Mouse (Mus musculus) T-cell, adult 2 months (primary cell): Measurements from ENCODE around the gene Dnase2b.

ENCODE experiments used
- DNase-seq: peaks from one replicate; pipeline ENCODE4 v3.0.0; 2022; ENCODE audit warnings: low spot score

Dnase2b gene

DNA sequence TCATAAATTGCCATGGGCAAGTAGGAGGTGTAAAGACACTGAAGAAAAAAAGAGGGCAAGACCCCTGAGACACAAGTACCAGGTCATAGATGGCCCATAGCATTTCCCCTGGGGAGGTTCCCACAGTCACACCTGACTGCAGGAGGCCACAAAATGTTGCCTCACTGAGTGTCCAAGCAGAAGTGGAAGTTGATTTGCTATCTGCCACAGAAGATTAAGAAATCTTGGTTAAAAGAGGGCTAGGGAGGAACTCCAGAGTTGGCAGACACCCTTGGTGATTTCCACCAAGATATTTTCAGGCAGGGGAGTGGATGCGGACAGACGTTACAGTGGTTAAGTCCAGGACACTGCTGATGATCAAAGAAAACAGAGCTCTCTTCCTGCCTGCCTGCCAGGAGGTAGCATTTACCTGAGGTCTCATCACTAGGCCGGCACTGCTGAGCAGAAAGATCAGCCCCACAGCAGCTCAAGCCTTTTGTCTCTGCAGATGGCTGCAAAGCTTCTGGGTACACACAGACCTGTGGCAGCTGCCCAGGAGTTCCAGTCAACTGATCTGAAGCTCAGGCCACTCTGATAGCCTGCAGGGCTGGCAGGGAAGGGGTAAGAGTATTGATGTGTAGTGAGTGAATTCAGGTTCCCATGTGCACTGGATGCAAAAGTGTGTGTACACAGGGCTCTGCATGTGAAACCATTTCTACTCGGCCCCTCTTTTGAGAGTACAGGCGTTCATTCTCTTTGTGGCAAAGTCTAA, 1.3 kb upstream of the Dnase2b start:
- no peak for DNase-seq

DNA sequence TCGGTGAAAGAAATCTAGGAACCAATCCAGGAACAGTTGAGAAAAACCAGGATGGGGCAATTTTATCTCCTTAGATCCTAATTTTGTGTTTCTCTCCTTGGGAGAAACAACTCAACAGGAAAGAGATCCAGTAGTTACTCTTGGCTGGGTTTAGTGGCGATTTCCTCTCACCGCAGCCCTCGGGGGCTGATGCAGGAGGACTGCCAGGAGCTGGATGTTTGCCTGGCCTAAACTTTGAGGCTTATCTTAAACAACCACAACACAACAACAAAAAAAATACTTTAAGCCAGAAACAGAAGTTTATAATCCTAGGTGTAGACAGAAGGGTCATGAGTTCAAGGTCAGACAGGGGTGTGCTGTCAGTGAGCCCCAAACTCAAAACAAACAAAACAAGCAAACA, 3.6 kb downstream of the Dnase2b start:
- no peak for DNase-seq

DNA sequence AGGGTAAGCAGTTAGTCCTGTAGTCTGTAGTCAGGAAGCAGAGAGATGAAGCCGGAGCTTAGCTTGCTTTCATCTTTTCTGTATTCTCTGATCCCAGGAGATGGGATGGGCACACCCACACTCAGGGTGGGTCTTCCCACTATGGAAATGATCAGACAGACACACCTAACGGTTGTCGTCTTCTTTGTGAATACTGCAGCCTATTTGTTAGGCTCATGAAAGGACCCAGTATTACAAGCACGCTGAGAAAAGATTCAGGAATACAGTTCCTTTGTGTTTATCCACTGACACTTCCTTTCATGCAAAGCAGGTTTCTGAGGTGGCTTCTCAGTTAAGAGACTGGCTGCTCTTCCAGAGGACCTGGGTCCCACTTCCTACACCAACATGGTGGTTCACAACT, 4.1 kb downstream of the Dnase2b start:
- DNase-seq, result no peak

DNA sequence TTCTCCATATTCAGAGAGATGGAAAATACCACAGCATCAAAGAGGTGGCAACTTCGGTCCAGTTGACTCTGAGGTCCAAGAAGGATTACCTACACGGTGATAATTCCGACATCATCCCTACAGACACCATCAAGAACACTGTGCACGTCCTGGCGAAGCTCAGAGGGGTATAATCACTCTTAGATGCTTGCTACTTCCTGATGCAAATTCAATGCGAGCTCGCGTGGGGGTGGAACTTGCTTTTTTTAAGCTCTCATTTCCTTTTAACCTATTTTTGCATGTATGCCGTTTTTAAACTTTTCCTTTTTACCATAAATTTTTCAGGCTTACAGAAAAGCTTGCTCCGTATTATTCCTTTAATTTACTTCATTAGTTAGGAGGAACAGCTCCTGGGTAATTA, 5.1 kb downstream of the Dnase2b start:
- DNase-seq, result no peak

GRCm38 (mm10) chr3:146607368-146607767, 8.0 kb downstream of the Dnase2b start:
- DNase-seq, result no peak

GRCm38 (mm10) chr3:146604647-146605046, 10.7 kb downstream of the Dnase2b start:
- no peak for DNase-seq

- DNase-seq, result no peak
These were observed 12.9 kb downstream of the Dnase2b start for GRCm38 (mm10) chr3:146602531-146602930.

DNA sequence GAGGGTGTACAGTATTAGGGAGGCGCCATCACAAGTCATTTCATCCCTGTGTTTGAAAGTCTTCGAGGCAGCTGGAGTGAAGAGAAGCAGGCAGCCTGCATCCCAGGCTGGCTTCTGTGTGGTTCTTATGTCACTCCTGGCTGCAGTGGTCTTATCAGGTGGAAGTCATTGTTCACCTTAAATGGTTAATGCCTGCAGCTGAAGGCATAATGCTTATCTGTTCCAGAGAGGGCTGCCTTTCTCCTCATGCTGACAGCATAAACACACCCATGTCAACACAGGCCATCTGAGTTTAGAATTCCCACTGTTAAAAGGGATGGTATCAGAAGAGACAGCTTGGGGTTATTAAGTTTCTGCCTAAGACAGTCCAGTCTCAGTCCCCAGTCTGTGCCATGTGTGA, 14.2 kb downstream of the Dnase2b start:
- no peak for DNase-seq

DNA sequence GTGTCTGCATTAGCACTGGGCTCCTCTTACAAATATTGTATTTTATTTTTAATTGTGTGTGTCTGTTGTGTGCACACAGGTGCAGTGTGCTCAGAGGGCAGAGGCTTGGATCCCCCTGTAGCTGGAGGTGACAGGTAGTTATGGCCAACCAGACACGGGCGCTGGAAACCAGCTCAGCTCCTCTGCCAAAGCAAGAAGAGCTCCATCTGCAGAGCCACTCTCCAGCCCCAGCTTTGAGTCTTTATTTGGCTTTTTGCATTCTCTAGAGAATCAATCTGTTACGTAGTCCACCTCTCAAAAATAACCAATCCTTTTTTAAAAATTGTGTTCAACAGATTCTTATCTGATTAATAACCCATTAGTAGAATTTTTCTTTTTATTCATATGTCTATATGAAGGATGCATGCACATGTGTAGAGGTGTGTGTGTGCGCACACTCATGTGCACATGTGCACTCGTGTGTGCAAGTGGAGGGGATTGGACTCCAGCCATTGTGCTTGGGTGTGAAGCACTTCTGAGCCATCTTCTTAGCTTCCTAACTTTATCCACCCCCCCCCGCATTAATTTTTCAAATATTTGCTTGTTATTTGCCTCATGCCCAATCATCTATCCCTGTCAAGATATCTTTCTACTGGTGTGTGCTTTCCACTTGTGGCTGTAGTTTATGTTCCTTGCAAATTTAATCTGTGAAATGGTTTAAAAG, 16.0 kb downstream of the Dnase2b start:
- no peak for DNase-seq

GRCm38 (mm10) chr3:146598411-146598810, 17.0 kb downstream of the Dnase2b start:
- DNase-seq, result no peak

DNA sequence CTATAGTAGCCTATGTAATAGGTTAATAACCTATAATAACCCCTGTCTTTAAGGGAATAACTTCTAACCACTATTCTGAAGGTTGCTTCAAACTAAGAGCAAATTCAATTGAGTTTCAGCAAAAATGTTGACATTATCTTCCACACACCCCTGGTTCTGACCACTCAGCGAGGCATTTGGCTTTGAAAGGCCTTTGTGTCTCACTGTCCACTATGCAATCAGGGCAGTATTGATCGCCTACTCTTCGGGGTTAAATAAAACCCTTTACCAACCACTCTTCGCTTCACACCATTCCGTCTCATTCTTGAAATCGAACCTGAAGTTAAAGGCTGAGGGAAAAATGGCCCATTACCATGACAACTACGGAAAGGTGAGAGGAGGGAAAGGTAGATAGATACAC, 18.5 kb downstream of the Dnase2b start:
- no peak for DNase-seq

DNA sequence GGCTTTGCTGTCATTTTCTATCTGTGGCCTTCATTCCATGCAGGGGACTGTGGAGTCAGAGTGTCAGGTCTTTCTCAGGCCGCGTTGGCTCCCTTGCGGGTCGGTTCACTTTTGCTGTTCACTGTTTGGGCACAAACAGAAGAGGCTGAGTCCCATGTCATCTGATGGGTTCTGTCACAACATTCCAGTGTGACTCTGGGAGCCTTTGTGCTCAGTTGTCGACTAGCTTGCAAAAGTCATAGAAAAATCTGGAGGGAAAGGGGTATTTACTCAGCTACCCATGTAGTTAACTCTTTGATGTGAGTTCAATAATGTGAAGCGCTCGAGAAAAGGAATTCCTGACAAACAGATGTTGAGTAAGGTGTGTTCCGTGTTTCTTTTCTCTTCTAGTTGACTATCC, 19.0 kb downstream of the Dnase2b start:
- DNase-seq, result no peak

- DNase-seq, result no peak
These were observed 20.0 kb downstream of the Dnase2b start for GRCm38 (mm10) chr3:146595440-146595839.

GRCm38 (mm10) chr3:146591601-146592000, 23.8 kb downstream of the Dnase2b start:
- DNase-seq, result no peak

GRCm38 (mm10) chr3:146591159-146591558, 24.2 kb downstream of the Dnase2b start:
- DNase-seq, result no peak

DNA sequence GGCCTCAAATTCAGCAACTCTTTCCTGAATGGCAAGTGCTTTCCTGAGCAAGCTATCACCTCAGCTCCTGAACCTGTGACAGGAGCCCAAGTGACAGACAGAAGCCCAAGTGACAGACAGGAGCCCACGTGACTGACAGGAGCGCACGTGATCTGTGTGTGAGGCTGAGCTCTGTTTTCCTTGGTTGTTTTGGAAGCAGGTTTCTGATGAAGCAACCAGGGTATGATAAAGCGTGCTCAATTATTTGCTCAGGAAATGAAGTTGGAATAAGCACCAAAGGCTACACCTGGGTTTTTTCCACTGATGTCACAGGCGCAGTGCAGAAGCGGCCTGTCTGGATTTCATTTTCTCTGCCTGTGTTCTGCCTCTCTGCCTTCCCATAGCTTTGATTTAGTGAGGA, 25.9 kb downstream of the Dnase2b start:
- no peak for DNase-seq

DNA sequence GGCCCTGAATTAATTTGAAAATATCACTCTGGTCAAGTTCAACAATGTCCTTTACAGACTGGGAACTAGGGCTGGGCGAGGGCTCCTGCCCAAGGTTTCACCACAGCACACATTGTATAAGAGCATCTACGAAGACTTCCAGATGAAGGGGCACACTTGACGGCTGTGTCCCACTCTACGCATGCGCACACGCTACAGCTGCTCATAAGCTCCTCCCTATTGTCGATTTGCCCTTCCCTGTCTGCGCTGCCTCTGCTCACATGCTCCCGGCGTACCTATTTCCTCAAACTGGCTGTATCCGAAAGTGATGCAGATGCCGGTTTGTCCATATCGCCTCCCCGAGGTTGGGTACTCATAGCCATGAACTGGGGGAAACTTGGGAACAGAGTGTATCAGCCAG, 28.8 kb downstream of the Dnase2b start:
- DNase-seq, result no peak

DNA sequence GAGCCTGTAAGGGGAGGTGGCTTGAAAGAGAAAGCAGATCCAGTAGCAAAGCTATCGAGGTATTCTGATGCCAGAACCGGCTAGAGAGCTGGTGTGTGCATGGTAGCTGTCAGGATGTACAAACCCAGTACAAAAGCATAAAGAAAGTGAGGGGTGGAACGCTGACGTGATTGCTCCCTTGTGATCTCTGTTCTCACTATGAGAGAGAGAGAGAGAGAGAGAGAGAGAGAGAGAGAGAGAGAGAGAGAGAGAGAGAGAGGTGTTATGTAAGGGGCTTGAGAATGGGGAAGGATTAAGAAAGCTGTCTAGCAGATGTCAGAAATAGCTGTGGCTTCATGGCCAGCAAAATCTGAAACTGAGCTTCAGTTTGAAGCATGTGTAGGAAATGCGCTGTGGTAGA, 31.5 kb downstream of the Dnase2b start:
- DNase-seq, result peak; percentile 14

GRCm38 (mm10) chr3:146583478-146583877, 31.9 kb downstream of the Dnase2b start:
- DNase-seq, result no peak

GRCm38 (mm10) chr3:146580039-146580729, 35.2 kb downstream of the Dnase2b start:
- no peak for DNase-seq

DNA sequence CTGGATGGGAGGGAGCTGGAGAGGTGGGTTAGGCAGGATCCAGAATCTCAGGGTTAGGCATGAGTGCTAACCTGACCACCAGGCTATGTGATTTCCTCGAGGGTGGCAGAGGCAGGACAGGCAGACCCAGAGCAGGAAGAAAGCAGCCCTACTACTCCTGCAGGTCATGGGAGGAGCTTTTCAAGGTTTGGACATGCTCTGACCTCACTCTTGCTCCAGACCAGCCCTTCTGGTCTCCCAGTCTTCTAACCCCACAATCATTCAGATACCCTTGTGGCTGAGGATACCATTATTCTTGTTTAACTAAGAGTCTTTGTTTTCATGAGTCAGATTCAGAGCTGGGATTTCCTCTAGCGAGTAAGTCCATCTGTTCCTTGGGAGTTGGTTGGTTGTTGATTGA, 37.8 kb downstream of the Dnase2b start:
- DNase-seq, result no peak

DNA sequence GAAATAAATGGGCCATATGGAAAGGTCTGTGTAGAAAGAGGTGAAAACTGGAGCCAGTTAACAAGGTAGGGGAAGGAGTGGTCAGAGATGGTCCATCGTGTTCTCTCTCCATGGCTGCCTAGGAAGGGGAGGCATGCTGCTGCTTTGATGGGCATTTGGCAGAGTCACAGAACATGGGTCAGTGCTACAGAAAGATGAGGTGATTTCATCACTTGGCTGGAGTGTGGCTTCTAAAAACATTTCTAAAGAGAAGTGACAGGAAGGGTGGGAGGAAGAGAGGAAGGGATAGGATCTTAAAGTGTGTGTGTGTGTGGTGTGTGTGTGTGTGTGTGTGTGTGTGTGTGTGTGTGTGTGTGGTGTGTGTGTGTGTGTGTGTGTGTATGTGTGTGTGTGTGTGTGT, 44.1 kb downstream of the Dnase2b start:
- DNase-seq, result no peak

DNA sequence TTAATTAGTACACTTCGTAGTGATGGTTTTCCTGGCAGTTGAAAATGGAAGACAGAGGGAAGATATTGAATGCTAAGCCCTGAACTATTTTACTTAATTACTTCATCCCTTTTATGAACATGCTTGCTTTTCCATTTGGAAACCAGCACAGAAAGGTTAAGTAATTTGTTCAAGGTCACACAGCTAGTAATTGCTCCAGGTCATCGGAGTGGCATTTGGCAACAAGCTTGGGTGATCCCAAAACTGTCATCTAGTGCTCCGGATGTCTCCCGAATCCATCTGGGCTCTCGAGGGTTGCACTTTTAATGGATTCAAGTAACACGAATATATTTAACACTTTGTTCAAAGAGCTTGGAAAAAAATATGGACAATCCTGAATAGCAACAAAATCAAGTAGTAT, 44.5 kb downstream of the Dnase2b start:
- no peak for DNase-seq
